Mouse (Mus musculus): ENCODE measurements around the gene Brd2.

The Brd2 gene

GRCm38 (mm10) chr17:34130073-34130947 is 7.9 kb upstream of the Brd2 start:
- no peak for DNase-seq

- no peak for DNase-seq
These were observed 6.7 kb upstream of the Brd2 start for GRCm38 (mm10) chr17:34128944-34129791.

- peak; percentile 40 for DNase-seq
These were observed 6.0 kb upstream of the Brd2 start for GRCm38 (mm10) chr17:34128264-34128937.

GRCm38 (mm10) chr17:34127475-34127874 is 5.0 kb upstream of the Brd2 start:
- DNase-seq = no peak

GRCm38 (mm10) chr17:34126826-34127420 is 4.5 kb upstream of the Brd2 start:
- no peak for DNase-seq

- DNase-seq = no peak
These were observed 2.2 kb upstream of the Brd2 start for GRCm38 (mm10) chr17:34124649-34125048.

- no peak for DNase-seq
These were observed 1.1 kb upstream of the Brd2 start for GRCm38 (mm10) chr17:34123518-34123917.

- no peak for DNase-seq
These were observed 677 bp upstream of the Brd2 start for GRCm38 (mm10) chr17:34123111-34123510.

- peak; percentile 68 for DNase-seq
These were observed 601 bp downstream of the Brd2 start for GRCm38 (mm10) chr17:34121879-34122187.

- peak; percentile 76 for DNase-seq
These were observed 1.1 kb downstream of the Brd2 start for GRCm38 (mm10) chr17:34121172-34121878.

GRCm38 (mm10) chr17:34120814-34121171 is 1.6 kb downstream of the Brd2 start:
- DNase-seq = peak; percentile 72

- peak; percentile 93 for DNase-seq
These were observed 2.2 kb downstream of the Brd2 start for GRCm38 (mm10) chr17:34120180-34120723.

GRCm38 (mm10) chr17:34119249-34120179 is 2.9 kb downstream of the Brd2 start, which contains the start of gene H2-DMa:
Gene H2-DMa (plus strand): TSS chr17:34119541.
- peak; percentile 98 for DNase-seq

GRCm38 (mm10) chr17:34118873-34119248 is 3.6 kb downstream of the Brd2 start:
- no peak for DNase-seq

GRCm38 (mm10) chr17:34118113-34118872 is 4.1 kb downstream of the Brd2 start:
- peak; percentile 62 for DNase-seq

GRCm38 (mm10) chr17:34117421-34118112 is 4.9 kb downstream of the Brd2 start:
- no peak for DNase-seq

- DNase-seq = no peak
These were observed 5.6 kb downstream of the Brd2 start for GRCm38 (mm10) chr17:34116736-34117370.

GRCm38 (mm10) chr17:34114114-34114513 is 8.3 kb downstream of the Brd2 start:
- DNase-seq = no peak

- DNase-seq = no peak
These were observed 12.1 kb downstream of the Brd2 start for GRCm38 (mm10) chr17:34110309-34110708.

Measured in right cerebral cortex, postnatal 4 days (tissue).